Mouse (Mus musculus) ovary, adult 10 weeks (tissue): Measurements from ENCODE around the gene Il1rap. TPM values are rescaled to one million over a fixed set of nuclear protein-coding genes. Genes with fewer than 3 reads are reported as not detected.

Source experiments
- polyA plus RNA-seq: library from polyadenylated mRNA; stranded (reverse); fragments of 350-450 nt; fragmentation: Illumina TruSeq; extraction: RNeasy Lipid Tissue Mini Kit (QIAGEN cat#74804); gene quantifications from one replicate; pipeline ENCODE4 v1.2.3, GENCODE M21; 2014

Il1rap gene
- polyA plus RNA-seq, result 34.2 TPM

GRCm38 (mm10) chr16:26581048-26581912, at the start of gene Il1rap:
Gene Il1rap, plus strand, starts transcription at chr16:26581704.

Other genes with a start within 250 kb of the Il1rap start
- 95.5 TPM for gene Cldn1, start 209.9 kb upstream of the Il1rap start, polyA plus RNA-seq
- gene Cldn16, start 118.6 kb upstream of the Il1rap start, polyA plus RNA-seq, result not detected
- not detected for gene Tmem207, start 54.9 kb upstream of the Il1rap start, polyA plus RNA-seq